Mouse (Mus musculus): ENCODE results near the gene Nup210l. TPM values are rescaled to one million over a fixed set of nuclear protein-coding genes. Genes with fewer than 3 reads are reported as not detected.

Gene Nup210l
- under 1 TPM; 0.05 to 0.50 TPM for polyA plus RNA-seq (2012; fragmentation: generic; extraction: Trizol)

GRCm38 (mm10) chr3:90103938-90104337 lies at the start of gene Nup210l:
TSS of gene Nup210l (plus strand) at chr3:90104132.

GRCm38 (mm10) chr3:90072294-90072693 lies 31.6 kb upstream of the Nup210l start, which contains the start of gene Tpm3:
TSS of gene Tpm3 (plus strand) at chr3:90072649.

GRCm38 (mm10) chr3:90213377-90213866 lies 109.5 kb downstream of the Nup210l start, which contains the start of the genes Rps27 and Rab13:
TSS of gene Rps27 (minus strand) at chr3:90213651.
TSS of gene Rab13 (plus strand) at chr3:90213695.

GRCm38 (mm10) chr3:90231507-90232333 lies 127.8 kb downstream of the Nup210l start, which contains the start of gene Jtb:
TSS of gene Jtb (plus strand) at chr3:90231597.

GRCm38 (mm10) chr3:90242984-90243775 lies 139.2 kb downstream of the Nup210l start, which contains the start of gene Creb3l4:
TSS of gene Creb3l4 (minus strand) at chr3:90243512.

GRCm38 (mm10) chr3:90247960-90248745 lies 144.2 kb downstream of the Nup210l start, which contains the start of gene Slc39a1:
TSS of gene Slc39a1 (plus strand) at chr3:90248172.

GRCm38 (mm10) chr3:90253653-90254418 lies 149.9 kb downstream of the Nup210l start, which contains the start of gene Crtc2:
TSS of gene Crtc2 (plus strand) at chr3:90254163.

Other genes with a start within 250 kb of the Nup210l start
- gene Il6ra, start 190.9 kb upstream of the Nup210l start, polyA plus RNA-seq (2012; fragmentation: generic; extraction: Trizol): 1 to 10 TPM in 1 of 2 experiments, under 1 TPM in 1; 0.46 to 1.2 TPM
- 10 to 100 TPM in 1 of 2 experiments, 1 to 10 TPM in 1; 5.9 to 28.1 TPM for gene Atp8b2, start 140.6 kb upstream of the Nup210l start, polyA plus RNA-seq (2012; fragmentation: generic; extraction: Trizol)
- 100 to 1,000 TPM; 159 to 178 TPM for gene Hax1, start 105.4 kb upstream of the Nup210l start, polyA plus RNA-seq (2012; fragmentation: generic; extraction: Trizol)
- gene 4933434E20Rik, start 52.5 kb upstream of the Nup210l start, polyA plus RNA-seq (2012; fragmentation: generic; extraction: Trizol): 10 to 100 TPM; 11.8 to 48.9 TPM
- 10 to 100 TPM; 33.7 to 88.6 TPM for gene Ubap2l, start 51.5 kb upstream of the Nup210l start, polyA plus RNA-seq (2012; fragmentation: generic; extraction: Trizol)
- 100 to 1,000 TPM; 187 to 204 TPM for gene Tpm3, start 31.5 kb upstream of the Nup210l start, polyA plus RNA-seq (2012; fragmentation: generic; extraction: Trizol)
- gene Rps27, start 109.5 kb downstream of the Nup210l start, polyA plus RNA-seq (2012; fragmentation: generic; extraction: Trizol): 1,000 to 10,000 TPM; 5,397 to 7,090 TPM
- 10 to 100 TPM; 25.0 to 88.0 TPM for gene Rab13, start 109.6 kb downstream of the Nup210l start, polyA plus RNA-seq (2012; fragmentation: generic; extraction: Trizol)
- gene Jtb, start 127.5 kb downstream of the Nup210l start, polyA plus RNA-seq (2012; fragmentation: generic; extraction: Trizol): 10 to 100 TPM in 1 of 2 experiments, 1 to 10 TPM in 1; 6.0 to 35.8 TPM
- gene Creb3l4, start 139.4 kb downstream of the Nup210l start, polyA plus RNA-seq (2012; fragmentation: generic; extraction: Trizol): under 1 TPM; 0.07 to 0.68 TPM
- 100 to 1,000 TPM in 1 of 2 experiments, 10 to 100 TPM in 1; 46.6 to 150 TPM for gene Slc39a1, start 144.0 kb downstream of the Nup210l start, polyA plus RNA-seq (2012; fragmentation: generic; extraction: Trizol)
- gene Crtc2, start 150.0 kb downstream of the Nup210l start, polyA plus RNA-seq (2012; fragmentation: generic; extraction: Trizol): 10 to 100 TPM; 13.0 to 32.8 TPM
- 1 to 10 TPM in 1 of 2 experiments, under 1 TPM in 1; 0.66 to 4.7 TPM for gene Dennd4b, start 161.1 kb downstream of the Nup210l start, polyA plus RNA-seq (2012; fragmentation: generic; extraction: Trizol)
- gene Gatad2b, start 189.0 kb downstream of the Nup210l start, polyA plus RNA-seq (2012; fragmentation: generic; extraction: Trizol): 1 to 10 TPM; 1.5 to 9.9 TPM